Mouse (Mus musculus): ENCODE measurements around the gene Srpx.

The Srpx gene

GRCm38 (mm10) chrX:10117065-10117719, at the start of gene Srpx:
Gene Srpx, minus strand, starts transcription at chrX:10117709.
- DNase-seq (ENCODE audit: low read depth, low spot score) = no peak

DNA sequence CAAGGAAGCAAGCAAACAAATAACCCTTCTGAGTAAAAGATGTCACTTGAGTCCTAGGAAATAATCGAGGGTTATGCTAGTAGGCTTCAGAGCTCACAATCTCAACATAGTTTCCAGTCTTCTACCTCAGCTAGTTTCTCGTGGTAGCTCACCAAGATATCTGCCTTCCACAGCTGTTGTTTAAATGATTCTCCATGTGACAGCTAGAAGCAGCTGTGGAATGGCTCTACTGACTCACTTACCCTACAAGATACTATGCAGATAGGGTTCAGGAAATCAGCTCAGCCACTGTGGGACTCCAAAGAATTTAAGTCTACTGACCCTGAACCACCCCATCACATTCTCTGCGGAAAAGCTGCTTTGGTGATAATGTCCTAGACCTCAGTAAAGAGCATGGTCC, 34.9 kb upstream of the Srpx start:
- no peak for DNase-seq (ENCODE audit: low read depth, low spot score)

- no peak for DNase-seq (ENCODE audit: low read depth, low spot score)
Measured at GRCm38 (mm10) chrX:10115780-10116179, 1.7 kb downstream of the Srpx start.

DNA sequence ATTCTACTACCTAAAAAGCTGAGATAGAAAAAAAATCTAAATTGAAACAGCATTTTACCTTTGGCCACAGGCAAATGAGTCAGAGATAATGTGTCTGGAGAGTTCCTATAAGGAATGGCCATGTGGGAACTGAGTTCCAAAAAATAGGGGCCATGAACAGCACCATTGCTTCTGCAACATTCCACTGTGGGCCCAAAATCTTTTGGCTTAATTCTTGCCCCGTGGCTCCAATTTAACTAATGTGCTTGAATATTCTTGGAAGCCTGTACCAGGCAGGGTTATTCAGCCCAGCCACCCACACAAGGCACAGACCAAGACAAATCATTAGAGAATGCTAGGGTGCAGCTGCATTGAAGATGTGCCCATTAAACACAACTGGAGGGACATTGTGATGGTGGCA, 6.8 kb downstream of the Srpx start:
- no peak for DNase-seq (ENCODE audit: low read depth, low spot score)

DNA sequence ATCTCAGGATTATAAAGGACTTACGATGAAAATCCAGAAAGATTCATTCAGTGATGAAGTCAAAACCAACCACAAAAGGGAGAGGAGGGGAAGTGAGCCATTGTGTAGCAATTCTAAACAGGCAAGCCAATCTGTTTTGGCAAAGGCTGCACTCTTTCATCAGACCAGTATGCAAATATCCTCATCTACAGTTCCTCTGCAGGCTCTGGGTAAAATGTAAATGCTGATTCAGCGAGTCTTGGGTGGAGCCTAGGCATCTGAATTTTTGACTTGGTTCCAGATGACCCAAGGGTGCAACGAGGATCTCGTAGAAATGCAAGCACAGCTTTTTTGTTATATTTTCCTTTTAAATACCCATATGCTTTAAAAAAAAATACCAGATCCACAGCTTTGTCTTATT, 9.0 kb downstream of the Srpx start:
- DNase-seq (ENCODE audit: low read depth, low spot score) = no peak

DNA sequence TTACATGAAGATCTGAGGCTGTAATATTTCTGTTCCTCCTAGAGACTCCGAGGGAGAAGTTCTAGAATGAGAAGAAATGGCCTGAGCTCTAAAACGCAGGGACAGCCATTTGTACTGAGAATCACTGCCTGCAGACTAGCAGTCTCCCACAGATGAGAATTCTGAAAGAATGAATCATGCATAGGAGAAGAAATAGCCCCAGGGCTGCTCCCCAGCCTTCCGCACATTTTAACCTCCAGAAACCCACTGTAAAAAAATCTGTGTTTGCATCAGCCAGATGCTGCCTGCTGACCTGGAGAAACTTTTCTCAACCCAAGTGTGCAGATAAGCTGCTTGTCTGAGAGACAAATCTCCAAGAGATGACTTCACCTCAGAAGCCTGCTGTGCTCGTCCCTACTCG, 12.0 kb downstream of the Srpx start:
- no peak for DNase-seq (ENCODE audit: low read depth, low spot score)

DNA sequence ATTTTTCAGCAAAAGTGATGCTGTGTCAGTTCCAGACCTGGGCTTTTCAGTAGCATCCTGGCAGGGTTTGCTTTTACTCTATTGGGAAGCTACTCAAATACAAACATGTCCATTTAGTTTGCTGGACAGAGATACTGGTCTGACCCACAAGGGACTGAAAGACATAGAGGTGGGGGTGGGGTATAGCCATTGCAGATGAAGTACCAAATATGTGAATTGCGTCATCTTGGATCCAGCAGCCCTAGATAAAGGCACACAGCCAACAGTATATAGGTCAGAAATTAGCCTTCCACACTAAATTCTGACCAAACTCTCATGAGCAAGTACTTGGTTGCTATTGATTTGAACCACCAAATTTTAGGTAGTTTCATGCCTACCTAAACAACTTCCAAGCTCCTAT, 14.8 kb downstream of the Srpx start:
- no peak for DNase-seq (ENCODE audit: low read depth, low spot score)

DNA sequence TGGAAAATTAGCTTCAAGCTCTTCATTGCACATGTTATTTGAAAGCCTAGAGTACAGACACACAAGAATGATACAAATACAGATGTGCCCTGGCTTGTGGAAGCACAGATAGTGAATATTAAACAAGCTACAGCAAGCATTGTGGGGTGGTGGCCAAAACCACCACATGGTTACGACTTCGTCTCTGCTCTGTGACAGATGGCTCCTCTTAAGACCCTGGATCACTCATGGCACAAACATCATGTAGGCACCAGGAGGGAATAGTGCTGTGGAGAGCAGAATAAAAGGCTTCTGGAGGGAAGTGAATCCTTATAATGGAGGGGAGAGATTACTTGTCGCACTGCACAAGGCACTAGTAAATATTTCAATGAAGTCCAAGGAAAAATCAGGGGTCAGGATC, 21.7 kb downstream of the Srpx start:
- DNase-seq (ENCODE audit: low read depth, low spot score) = no peak

GRCm38 (mm10) chrX:10080385-10080784, 37.1 kb downstream of the Srpx start:
- DNase-seq (ENCODE audit: low read depth, low spot score) = no peak

GRCm38 (mm10) chrX:10079981-10080380, 37.5 kb downstream of the Srpx start:
- no peak for DNase-seq (ENCODE audit: low read depth, low spot score)

- DNase-seq (ENCODE audit: low read depth, low spot score) = no peak
Measured at GRCm38 (mm10) chrX:10073966-10074365, 43.5 kb downstream of the Srpx start.

- DNase-seq (ENCODE audit: low read depth, low spot score) = no peak
Measured at GRCm38 (mm10) chrX:10071529-10071928, 46.0 kb downstream of the Srpx start.

DNA sequence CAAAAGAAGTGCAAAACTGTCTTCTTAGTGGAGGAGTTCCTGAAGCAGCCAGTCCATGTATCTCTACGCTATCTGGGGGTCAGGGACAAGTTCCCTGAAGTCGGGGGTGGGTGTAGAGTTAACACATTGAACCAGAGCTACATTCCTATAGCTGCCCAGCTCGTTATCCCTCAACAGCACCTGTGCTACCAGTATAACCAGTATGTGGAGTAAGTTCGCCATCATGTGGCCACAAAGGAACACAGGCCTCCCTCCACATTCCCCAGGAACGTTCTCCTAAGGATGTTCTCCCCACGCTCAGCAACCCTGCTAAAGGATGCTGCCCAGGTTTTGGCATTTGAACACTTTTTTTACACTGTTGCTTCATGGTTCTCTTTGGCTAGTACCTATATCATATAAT, 46.8 kb downstream of the Srpx start:
- DNase-seq (ENCODE audit: low read depth, low spot score) = no peak

DNA sequence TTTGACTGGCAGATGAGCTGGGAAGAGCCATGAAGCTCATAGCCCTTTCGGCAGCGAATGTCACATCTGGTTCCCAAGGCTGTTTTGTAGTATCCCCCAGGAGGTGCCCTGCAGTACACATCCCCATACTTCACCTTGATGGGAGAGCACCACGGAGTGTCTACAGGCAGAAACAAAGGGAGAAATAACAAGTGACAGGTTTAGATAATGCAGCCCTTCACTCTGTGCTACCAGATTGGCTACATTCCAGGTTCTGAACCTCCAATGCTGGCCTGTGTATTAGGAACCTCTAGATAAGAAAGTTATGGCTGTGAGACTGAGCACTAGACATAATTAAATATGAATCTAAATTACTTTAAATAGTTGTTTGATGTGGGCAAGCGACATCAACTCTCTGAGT, 48.1 kb downstream of the Srpx start:
- DNase-seq (ENCODE audit: low read depth, low spot score) = no peak

DNA sequence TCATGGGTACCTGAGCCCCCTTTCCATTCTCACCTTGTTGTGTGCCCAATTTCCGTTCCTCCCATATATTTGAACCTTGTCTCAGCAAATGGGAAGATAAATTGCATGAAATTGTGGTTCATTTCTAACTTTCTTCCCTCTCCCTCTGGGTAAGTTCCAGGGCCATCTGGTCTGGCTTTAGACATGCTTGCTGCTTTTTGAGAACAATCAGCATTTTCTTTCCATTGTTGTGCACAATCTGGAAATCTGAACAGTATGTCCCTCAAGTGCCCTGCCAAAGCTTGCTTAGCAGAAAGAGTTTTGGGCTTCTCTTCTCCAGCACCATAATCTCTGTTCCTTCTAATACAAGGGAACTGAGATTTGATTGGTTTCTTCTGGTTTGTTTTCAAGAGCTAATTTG, 53.7 kb downstream of the Srpx start:
- no peak for DNase-seq (ENCODE audit: low read depth, low spot score)

GRCm38 (mm10) chrX:10063361-10063760, 54.1 kb downstream of the Srpx start:
- no peak for DNase-seq (ENCODE audit: low read depth, low spot score)

DNA sequence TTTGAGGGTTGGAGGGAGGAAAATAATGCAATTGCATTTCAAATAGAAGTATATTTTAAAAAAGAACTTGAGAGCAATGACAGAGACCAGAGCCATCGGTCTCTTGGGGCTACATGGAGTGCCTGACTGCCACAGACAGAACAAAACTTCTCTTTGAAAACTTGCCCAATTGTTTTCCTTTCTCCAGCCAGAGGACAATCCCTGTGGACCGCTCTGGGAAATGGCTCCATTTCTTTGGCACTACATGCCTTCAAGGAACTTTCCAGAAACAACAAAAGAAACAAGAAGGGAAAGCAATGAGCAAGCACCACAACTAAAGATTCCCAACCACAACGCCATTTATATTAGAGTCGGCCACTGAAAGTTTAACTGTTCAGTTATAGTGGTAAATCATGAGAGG, 55.3 kb downstream of the Srpx start:
- no peak for DNase-seq (ENCODE audit: low read depth, low spot score)

- DNase-seq (ENCODE audit: low read depth, low spot score) = no peak
Measured at GRCm38 (mm10) chrX:10034666-10035065, 82.8 kb downstream of the Srpx start.

DNA sequence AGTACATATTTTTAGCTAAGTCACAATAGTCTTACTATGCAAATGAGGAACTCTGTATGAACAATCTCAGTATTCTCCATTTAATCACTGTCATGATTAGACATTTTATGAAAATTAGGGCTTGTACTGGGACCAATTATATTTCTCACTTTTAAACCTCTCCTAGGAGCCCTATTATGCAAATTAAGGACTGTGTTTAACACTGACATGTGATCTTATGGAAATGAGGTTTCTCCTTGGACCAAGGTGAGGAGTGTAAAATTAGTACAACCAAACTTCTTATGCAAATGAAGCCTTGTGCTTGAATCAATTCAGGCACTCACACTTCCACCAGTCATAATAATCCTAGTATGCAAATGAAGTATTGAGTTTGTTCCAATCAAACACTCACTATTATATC, 107.3 kb downstream of the Srpx start:
- DNase-seq (ENCODE audit: low read depth, low spot score) = no peak

DNA sequence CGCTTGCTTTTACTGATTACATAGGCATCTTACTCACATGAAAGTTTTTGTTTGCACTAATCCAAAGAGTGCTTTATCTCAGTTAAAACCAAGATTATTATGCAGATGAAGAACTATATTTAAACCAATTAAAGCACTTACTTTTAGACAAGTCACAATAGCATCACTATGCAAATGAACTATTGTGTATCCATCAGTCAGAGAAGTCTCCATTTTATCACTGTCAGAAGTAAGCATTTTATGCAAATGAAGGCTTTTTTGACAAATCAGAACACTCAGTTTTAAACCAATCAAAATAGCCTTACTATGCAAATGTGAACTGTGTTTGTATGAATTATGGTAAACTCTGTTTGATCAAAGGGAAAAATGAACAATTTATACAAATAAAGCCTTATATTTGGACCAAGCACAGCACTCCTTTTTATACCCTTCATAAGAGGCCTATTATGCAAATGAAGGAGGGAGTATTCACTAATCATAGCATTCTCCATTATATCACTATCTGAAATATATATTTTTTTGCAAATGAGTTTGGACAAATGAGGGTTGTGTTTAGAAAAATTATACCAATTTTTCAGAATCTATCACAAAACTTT, 109.7 kb downstream of the Srpx start:
- no peak for DNase-seq (ENCODE audit: low read depth, low spot score)

DNA sequence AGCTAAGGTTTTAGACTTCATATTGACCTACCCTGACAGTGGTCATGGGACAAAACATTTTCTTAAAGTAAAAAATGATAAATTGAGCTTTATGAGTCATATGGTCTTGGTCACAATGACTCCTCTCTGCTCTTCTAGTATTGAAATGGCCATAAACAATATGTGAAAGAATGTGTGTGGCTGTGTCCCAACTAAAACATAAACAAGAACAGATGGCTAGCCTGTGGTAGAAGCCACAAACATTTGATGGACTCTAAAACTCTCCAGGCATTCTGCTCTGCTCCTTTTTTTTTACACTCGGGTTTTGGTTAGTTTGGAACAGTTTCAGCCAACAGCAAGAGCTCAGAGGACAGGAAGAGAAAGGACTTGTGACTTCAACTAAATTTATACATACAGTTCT, 111.6 kb downstream of the Srpx start:
- DNase-seq (ENCODE audit: low read depth, low spot score) = no peak

DNA sequence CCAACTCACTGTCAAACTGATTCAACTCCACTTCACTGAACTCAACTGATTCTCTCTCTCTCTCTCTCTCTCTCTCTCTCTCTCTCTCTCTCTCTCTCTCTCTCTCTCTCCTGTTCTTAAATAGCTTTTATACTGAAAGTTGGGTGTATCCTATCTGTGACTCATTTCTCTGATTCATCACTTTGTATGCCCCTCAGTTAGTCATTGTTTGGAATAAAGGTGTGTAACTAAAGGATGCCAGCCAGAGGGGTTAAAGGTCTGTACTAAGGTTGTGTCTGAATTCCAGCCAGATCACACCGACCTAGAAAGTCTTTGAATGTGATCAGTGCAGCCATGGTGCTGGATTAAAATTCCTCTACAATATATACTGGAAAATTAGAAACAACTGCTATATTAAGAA, 116.8 kb downstream of the Srpx start:
- no peak for DNase-seq (ENCODE audit: low read depth, low spot score)
